ENCODE assay signal across 18 mouse cellular contexts in the genomic region with DNA sequence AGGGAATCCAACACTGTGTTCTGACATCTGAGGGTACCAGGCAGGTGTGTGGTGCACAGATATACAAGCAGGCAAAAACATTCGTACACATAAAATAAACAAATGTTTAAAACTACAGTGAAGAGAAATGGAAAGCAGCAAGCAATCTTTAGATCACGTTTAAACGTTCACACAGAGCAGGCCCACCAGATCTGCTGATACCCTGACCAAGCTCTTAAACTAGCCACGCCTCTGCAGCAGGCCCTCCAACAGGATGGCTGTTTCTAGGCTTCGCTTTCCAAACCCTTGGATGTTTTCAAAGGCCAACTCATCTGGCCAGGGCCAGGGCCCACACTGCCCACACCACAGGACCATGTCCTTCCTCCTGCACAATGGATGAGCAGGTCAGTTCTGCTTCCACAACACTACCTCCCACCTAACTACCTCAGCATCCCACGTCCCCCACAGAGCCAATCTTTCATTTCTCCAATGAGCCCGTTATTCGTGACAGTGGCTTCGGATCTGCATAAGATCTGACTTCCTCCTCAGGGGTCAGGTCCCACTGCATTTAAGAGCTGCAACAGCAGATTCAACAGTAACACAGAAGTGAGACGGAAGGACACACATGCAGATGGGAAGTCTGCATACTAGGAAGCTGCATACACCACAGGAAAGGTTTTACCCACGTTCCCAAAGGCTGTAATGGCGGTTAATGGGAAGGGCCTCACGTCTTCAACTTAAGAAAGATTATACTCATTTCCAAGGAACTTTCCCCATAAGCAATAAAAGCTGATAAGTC. TPM values are rescaled to one million over a fixed set of nuclear protein-coding genes. Genes with fewer than 3 reads are reported as not detected.
DNase-seq lines count a peak whose midpoint lies in the region; ATAC-seq lines count a peak whose summit lies in the region.
"Had no signal": no experiment of that assay in that cellular context is flagged by ENCODE, and none has a peak within 500 bp of the region (broad histone marks: within the 10 kb centered on the region; RNA-seq: fewer than 3 reads in every experiment).

No protein-coding gene starts in this region.

- H3K36me3 ChIP-seq in liver, embryonic 11.5 days (ENCODE audit: control insufficient read depth, insufficient read depth, low read length): no peaks in the 10 kb centered on the region
- H3K36me3 ChIP-seq in liver, embryonic 16.5 days (ENCODE audit: control insufficient read depth, insufficient read depth): no peaks in the 10 kb centered on the region
- H3K36me3 ChIP-seq: forebrain, embryonic 12.5 days; neural tube, embryonic 12.5 days had no signal

- no peak for DNase-seq in liver, embryonic 11.5 days (ENCODE audit: low spot score)
- no peak for DNase-seq in liver
- no peak for DNase-seq in left cerebral cortex, adult 11 months (ENCODE audit: low spot score)
- DNase-seq in adrenal gland, adult (ENCODE audit: inconsistent age in 2 of 2, low spot score in 1 of 2): no peak
- DNase-seq: cerebellum, postnatal 14 days; gastrocnemius, postnatal 14 days; kidney, adult 18-20 months; kidney, postnatal 10 days; layer of hippocampus, postnatal 36 days; thymus, adult 18-20 months had no signal

- 0 out of 2 replicates have a peak overlapping the region, but pooled peaks have one; percentile 6 for H3K9ac ChIP-seq in liver, embryonic 11.5 days (ENCODE audit: low read depth, low read length)
- H3K9ac ChIP-seq in liver, embryonic 16.5 days (ENCODE audit: low read depth, low read length): peak overlapping the region; percentile 38; the same call in 1 of the 2 replicates
- H3K9ac ChIP-seq: forebrain, embryonic 12.5 days; neural tube, embryonic 12.5 days had no signal

- no peaks in the 10 kb centered on the region for H3K27me3 ChIP-seq in liver, embryonic 11.5 days (replicated peaks; ENCODE audit: control insufficient read depth, insufficient read depth, low read length)
- H3K27me3 ChIP-seq in liver, embryonic 16.5 days (ENCODE audit: control insufficient read depth, insufficient read depth, low read depth, low read length): no peaks in the 10 kb centered on the region
- H3K27me3 ChIP-seq: CH12.LX; forebrain, embryonic 12.5 days; neural tube, embryonic 12.5 days had no signal

- peak overlapping the region; percentile 50 for H3K27ac ChIP-seq in liver, embryonic 11.5 days (ENCODE audit: low read depth, low read length)
- H3K27ac ChIP-seq in liver, embryonic 16.5 days (ENCODE audit: low read length): peak overlapping the region; percentile 84
- H3K27ac ChIP-seq: forebrain, embryonic 12.5 days; layer of hippocampus, adult 2 months; neural tube, embryonic 12.5 days had no signal

- H3K4me1 ChIP-seq in liver, embryonic 11.5 days (replicated peaks; ENCODE audit: control insufficient read depth, insufficient read depth, low read length): peaks cover 66% of the 10 kb centered on the region
- peaks cover 73% of the 10 kb centered on the region for H3K4me1 ChIP-seq in liver, embryonic 16.5 days (ENCODE audit: control insufficient read depth, low read depth, low read length)
- H3K4me1 ChIP-seq: neural tube, embryonic 12.5 days had no signal

- ATAC-seq in liver, embryonic 11.5 days (replicated peaks; ENCODE audit: low FRiP score): no peak; the same call in 1 of the 2 replicates
- peak; percentile 38 for ATAC-seq in erythroblast, adult 5-6 weeks (replicated peaks; ENCODE audit: low FRiP score, poor library complexity, severe bottlenecking)
- ATAC-seq in liver, embryonic 16.5 days (ENCODE audit: low read depth): no peak
- peak; percentile 37; the same call in 1 of the 2 replicates for ATAC-seq in monocyte, adult 5-6 weeks (replicated peaks; ENCODE audit: insufficient number of reproducible peaks, low FRiP score, low TSS enrichment, poor library complexity, severe bottlenecking)
- ATAC-seq in activated CD4-positive, CD25-positive, alpha-beta regulatory T cell, adult 4 months: no peak

- WGBS in liver, embryonic 11.5 days: 61% methylated on average over 13 of the region's 13 CpGs
- WGBS in liver, embryonic 16.5 days (ENCODE audit: insufficient replicate concordance): 44% methylated on average over 13 of the region's 13 CpGs

- no peaks in the 10 kb centered on the region for H3K9me3 ChIP-seq in liver, embryonic 11.5 days (ENCODE audit: control insufficient read depth, low read length)
- no peaks in the 10 kb centered on the region for H3K9me3 ChIP-seq in liver, embryonic 16.5 days (replicated peaks; ENCODE audit: control insufficient read depth, low read length)
- H3K9me3 ChIP-seq: forebrain, embryonic 12.5 days; neural tube, embryonic 12.5 days had no signal

- H3K4me2 ChIP-seq in liver, embryonic 11.5 days: peak overlapping the region; percentile 19
- no peak overlapping the region for H3K4me2 ChIP-seq in liver, embryonic 16.5 days (ENCODE audit: low read depth, low read length)
- H3K4me2 ChIP-seq: forebrain, embryonic 12.5 days; neural tube, embryonic 12.5 days had no signal

- no peak overlapping the region for H3K4me3 ChIP-seq in liver, embryonic 11.5 days (ENCODE audit: low read depth, low read length)
- no peak overlapping the region for H3K4me3 ChIP-seq in liver, embryonic 16.5 days (ENCODE audit: low read depth, low read length)
- H3K4me3 ChIP-seq: forebrain, embryonic 12.5 days; layer of hippocampus, adult 2 months; neural tube, embryonic 12.5 days had no signal

RNA-seq across cellular contexts. Expression of gene Tbc1d2b, which starts 12.7 kb away (rescaled TPM):
- polyA plus RNA-seq in liver, embryonic 11.5 days (2014; fragmentation: Nextera tagmentation; extraction: Ambion mirVana): 13.2 and 14.2 TPM in 2 replicates
- 69.2 and 78.6 TPM in 2 replicates for total RNA-seq in erythroblast, adult 5-6 weeks (2015; ENCODE audit: low replicate concordance)
- total RNA-seq in erythroblast, adult 5-6 weeks (2017; ENCODE audit: low replicate concordance): 76.9 and 83.4 TPM in 2 replicates
- 8.0 and 8.3 TPM in 2 replicates for polyA plus RNA-seq in liver, embryonic 16.5 days (2015; fragmentation: Nextera tagmentation; extraction: Ambion mirVana)
- total RNA-seq in monocyte, adult 5-6 weeks (2017): 51.8 to 93.0 TPM (median 58.5 TPM) in 3 replicates
- 10 to 100 TPM; 10.2 to 11.4 TPM for polyA plus RNA-seq in activated CD4-positive, CD25-positive, alpha-beta regulatory T cell, adult 4 months (2017; shearing (Covaris generic))

Comparison
In these comparisons a context has a peak if more than half of its experiments do, and no peak if none do; other contexts are left out.
1. ATAC-seq: peak in erythroblast, adult 5-6 weeks (single experiment) and monocyte, adult 5-6 weeks (single experiment); none in liver, embryonic 11.5 days (single experiment), liver, embryonic 16.5 days (single experiment) and activated CD4-positive, CD25-positive, alpha-beta regulatory T cell, adult 4 months (single experiment).